Mouse (Mus musculus) gastrocnemius, postnatal 25 days (tissue): Measurements from ENCODE around the gene Sh3d19. TPM values are rescaled to one million over a fixed set of nuclear protein-coding genes. Genes with fewer than 3 reads are reported as not detected.

Experiments
- DNase-seq: peaks from one replicate; pipeline ENCODE4 v3.0.0; 2022
- long read RNA-seq, 2 experiments: library from polyadenylated mRNA; stranded (forward); transcript quantifications; one replicate each; pipeline ENCODE4 v2.0.0; 2021
- total RNA-seq, 2 experiments: library from RNA; stranded (reverse); gene quantifications; 1 replicate in 1 of 2; 2 replicates in 1 of 2; pipeline ENCODE4 v1.2.3; 2021

Gene Sh3d19
- total RNA-seq = 10 to 100 TPM; 20.0 to 20.6 TPM
- long read RNA-seq, experiment 1, partial matches to known transcripts = 0 of 8 reads
- long read RNA-seq, experiment 1, other reads (novel, unspliced or antisense) = 7 of 8 reads
- long read RNA-seq, experiment 2, partial matches to known transcripts = 0 of 3 reads
- long read RNA-seq, experiment 2, other reads (novel, unspliced or antisense) = 3 of 3 reads

DNA sequence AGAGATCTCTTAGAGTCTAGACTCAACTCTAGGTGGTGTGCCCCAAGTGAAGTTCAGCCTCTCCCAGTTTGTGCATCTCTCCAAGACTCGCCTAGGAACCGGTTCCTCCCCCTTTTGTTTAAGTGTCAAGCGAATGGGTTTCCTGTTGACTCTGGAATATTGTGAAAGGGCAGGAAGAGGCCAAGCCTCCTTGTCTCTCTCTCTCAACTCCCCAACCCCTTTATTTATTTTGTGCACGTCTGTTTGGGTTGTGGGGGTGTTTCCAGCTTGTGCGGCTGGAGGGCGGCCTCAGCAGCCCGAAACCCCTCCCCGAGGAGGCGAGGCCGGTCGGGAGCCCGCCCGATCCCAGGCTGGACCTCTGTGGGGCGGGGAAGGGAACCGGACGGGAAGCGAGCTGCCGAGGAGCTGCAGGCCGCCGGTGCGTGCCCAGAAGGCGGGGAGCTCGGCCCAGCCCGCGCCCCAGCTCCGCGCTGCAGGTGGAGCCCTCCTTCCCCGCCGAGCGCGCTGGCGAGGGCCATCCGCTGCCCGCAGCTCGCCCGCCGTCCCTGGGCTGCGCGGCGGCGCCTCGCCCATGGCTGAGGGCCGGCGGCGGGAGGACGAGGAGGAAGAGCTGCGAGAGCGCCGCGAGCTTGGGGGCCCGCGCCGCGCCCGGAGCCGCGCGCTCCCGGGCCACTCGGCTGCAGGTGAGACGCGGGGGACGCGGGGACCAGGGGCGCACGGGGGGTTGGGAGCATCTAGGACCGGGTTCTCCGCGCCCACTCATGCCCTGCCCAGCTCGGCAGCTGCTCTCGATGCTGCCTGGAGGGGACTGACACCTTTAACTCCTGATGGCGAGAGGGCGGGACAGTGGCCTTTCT is at the start of gene Sh3d19:
Sh3d19 (plus strand) TSS at position 368 of the 857 bp plus-strand sequence.
- DNase-seq = peak; percentile 82

DNA sequence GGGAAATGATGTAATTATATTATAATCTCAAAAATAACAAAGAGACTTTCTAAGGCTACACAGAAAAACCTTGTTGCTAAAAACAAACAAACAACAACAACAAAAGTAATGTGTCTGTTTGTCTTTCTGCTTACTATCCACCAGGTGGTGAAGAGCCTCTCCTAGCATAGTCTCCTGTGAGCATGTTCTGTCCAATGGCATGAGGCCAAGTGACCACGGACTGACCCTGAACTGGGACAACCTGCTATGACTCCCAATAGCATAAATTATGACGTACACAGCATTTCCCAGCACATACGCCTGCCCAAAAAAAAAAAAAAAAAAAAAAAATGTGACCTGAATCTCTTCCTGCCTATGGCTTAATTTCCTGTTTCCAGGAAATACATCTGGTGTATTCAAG is 48.6 kb upstream of the Sh3d19 start:
- DNase-seq = no peak

DNA sequence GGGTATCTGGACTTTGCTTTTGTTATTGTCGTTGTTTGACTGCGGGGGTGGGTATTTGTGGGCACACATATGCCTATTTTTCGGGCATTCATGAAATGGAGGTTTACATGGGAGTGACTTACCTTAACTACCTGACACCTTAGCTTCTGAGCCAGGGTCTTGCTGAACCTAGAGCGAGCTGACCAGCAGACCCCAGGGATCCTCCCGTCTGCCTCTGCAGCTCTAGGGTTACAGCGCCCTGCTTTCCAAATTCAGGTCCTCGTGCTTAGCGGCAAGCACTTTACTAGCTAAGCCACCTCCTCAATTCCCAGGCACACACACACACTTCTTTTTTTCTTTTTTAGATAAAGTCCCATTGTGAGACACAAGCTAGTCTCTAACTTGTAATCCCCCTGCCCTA is 47.6 kb upstream of the Sh3d19 start:
- no peak for DNase-seq

DNA sequence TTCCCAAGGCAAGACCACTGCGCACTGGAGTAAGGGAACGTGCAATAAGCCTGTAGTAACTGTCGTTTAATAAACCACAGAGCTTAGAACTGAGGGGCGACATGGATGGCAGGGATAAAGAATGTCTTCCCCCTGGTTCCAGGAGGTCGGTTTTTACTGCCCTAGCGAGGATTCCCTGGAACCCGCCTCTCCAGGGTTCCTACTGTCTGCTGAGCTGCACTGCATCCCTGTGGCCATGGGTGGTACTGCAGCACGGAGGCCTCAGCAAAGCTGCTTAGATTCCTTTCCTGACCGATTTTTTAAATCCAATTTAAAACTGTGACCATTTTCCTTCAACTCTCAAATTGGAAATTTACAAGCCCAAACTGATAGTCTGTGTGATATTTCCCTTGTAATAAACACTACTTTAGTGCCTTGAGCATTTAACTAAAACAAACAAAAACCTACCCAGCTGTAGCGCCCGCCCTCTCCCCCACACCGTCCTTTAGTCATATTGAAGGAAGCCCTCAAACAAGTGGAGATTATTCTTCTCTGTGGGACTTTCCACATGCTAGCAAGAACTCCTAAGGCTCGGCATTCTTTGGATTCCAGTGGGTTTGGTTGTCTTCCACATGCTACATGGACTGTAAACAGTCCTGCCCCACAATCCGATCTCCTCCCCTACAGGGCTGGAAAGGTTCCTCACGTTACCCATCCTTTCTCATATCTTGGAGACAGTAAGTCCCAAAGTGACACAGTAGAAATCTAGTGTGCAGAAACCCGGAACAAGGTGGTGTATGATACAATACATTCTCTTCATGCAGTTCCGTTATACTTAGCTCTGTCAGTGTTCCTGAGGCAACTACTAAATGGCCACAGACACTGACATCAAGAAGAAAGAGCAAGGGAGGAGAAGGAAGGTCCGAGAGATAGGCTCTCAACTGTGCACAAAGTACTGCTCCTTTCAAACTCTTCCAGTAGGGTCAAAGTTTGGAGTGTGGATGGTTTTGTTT is 46.7 kb upstream of the Sh3d19 start:
- peak; percentile 35 for DNase-seq

DNA sequence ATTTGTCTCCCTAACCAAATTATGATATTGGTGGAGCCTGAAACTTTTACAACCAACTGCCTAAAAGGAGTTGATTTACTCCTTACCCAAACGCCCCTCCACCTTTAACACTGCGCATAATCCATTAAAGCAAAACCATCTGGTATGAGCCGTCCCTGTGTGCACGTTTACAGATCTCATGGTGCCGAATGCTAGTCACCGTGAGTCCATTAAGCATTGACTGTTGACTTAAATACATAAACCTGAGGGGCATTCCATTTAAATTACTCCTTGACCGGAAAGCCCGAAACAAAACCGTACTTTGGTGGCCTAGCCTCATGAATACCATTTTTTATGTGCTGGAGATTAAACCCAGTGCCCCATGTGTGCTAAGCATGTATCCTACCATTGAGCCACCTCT is 43.6 kb upstream of the Sh3d19 start:
- no peak for DNase-seq

DNA sequence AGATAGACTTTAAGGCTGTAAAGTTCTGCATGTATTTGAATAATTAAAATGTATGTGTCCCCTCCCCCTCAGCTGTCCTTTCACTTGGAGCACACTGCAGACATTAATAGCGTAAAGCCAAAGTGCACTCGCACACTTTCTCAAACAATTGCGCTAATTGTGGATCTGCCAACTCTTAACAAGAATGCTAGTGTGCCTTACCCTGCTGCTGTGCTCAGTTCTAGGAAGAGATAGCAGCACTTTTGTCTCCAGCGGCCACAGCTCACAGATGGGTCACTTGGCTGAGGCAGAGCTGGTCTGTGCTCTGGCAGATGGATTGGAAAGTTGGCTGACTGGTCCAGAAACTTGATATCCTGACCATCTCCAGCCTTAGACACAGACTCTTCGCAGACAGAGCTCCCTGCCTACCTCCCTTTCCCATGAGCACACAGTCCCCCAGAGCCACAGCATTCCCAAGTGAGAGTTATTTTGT is 42.7 kb upstream of the Sh3d19 start:
- DNase-seq = peak; percentile 76

DNA sequence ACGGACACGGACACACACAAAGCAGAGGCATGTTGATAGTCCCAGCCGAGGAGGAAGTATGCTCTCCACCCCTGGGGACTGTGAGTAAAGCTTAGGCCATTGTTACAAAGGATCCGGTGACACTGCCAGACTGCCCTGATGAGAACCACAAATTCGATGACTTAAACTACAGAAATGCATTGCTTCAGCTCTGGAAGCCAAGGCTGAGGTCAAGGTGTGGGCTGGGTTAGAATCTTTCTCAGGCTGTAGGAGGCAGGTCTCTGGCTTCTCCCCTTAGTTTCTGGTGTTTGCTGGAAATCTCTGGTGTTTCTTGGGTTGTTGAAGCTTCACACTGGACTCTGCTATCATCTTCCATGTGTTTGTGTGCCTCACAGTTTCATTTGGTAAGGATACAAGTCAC is 41.2 kb upstream of the Sh3d19 start:
- no peak for DNase-seq

DNA sequence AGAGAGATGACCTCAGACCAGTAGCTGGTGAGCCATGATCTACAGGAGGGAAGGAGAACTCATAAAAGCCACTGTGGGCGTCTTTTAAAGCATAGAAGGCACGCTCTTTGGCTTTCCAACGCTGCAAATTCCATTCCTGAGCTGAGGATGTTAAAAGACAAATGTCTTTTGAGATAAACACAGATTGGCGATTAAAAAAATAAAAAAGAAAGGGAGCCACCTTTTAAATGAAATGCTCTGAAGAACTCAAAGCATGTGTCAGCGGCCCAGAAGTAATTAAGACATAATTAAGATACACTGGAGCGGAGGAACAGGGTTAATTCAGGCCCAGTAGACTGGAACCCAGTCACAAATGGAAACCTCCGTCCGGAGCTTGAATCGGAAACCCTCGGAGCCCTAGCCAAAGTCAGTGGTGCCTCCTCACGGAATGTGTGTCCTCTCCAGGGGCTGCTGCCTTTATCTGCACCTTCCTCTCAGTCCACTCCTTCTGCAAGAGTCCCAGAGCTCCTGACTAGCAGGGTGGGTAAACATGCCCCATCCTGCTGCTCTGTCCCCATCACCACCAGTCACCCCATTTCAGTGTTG is 40.1 kb upstream of the Sh3d19 start:
- no peak for DNase-seq

DNA sequence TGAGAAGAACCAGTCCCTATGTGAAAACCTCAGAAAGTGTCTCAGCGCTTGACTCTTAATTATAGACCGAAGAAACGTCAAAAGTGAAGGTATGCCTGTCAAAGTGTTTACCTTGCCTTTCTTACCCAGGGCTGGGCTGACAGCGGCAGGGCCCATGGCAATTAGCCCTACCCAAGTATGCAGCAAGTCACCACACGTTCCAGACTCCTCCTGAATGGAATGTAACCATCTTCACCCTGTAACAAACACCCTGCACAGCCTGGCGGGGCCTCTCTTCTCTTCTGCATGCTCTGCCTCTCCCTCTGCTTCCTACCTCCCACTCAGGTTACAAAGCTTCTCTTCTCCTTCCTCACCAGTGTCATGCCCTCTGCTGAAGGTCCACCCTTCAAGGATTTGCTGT is 39.0 kb upstream of the Sh3d19 start:
- no peak for DNase-seq

DNA sequence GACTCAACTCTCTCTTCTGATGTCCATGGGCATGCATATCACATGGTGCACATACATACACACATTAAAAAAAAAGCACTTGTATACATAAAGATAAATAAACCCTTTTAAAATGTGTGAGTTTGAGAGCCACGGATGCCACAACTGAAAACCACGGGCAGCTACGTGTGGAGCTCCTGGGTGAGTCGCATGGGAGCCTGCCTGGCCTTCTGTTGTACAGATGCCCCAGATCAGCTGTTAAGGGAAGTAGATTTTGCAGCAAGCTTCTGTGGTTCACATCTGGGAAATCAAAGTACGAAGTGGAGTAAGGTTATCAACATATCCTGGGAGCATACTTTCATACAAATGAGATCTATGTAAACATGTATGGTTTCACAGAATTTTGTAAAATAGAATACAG is 37.3 kb upstream of the Sh3d19 start:
- no peak for DNase-seq

DNA sequence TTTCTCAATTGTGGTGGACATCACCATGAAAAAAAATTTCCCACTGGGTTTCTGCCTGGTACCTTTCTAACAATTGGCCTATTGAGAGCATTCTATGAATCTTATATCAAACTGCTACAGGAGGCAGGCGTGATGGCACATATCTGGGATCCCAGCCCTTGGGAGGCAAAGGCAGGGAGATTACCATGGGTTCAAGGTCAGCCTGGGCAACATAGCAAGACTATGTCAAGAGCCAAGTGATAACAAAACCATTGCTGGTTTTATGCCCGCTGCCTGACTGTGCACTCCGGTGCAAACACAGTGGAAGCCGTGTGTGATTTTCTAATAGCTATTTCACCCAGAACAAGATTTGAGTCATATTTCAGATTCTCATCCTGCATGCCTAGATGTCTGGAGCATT is 20.0 kb upstream of the Sh3d19 start:
- DNase-seq = no peak

DNA sequence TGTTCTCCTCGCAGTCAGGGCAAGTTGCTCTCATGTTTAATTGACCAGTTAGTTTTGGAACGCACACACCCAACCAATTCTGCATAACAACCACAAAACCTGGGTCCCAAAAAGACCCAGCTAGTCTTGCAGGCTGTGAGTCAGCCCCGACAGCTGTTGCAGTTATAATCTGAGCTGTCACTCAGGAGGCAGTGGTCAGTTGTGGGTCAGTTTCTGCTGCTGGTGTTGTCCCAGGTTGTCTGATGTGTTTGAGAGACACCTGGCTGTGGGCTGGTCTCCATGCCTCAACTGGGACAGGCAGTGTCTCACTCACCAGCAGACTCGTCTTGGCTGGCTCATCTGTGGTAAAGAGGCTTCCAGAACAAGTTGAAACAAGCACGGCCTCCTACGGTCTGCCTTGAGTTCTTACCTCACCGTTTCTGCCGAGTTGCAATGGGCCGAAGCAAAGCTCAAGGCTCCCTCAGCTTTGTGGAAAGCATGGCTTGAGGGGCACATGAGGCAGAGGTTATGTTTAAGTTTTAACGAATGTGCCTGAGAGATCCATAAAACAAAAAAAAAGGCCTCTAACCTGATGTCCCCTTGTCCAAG is 18.1 kb upstream of the Sh3d19 start:
- no peak for DNase-seq

DNA sequence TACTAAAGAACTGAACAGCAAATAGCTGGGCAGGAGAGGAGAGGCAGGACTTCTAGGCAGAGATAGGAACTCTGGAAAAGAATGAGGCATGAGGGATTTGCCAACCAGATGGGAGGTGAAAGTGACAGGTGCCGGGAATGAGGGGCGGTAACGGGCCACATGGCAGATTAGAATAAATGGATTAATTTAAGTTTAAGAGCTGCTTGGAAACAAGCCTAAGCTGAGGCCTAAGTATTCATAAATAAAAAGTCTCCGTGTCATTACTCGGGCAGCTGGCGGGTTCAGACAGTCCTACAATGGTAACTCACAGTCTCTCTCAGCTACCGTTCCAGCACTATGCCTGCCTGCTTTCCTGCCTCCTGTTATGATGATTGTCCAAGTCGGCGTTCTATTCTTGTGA is 15.6 kb upstream of the Sh3d19 start:
- DNase-seq = no peak

DNA sequence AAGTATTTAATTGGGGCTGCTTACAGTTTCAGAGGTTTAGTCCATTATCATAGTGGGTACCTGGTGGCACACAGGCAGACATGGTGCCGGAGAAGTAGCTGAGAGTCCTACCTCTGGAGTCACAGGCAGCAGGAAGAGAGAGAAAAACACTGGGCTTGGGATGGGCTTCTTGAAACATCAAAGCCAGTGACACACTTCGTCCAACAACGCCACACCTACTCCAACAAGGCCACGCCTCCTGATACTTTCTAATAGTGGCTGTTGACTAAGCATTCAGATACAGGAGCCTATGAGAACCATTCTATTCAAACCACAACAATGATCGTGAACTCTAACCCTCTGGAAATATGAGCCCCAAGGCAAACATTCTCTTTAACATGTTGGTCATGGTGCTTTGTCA is 15.2 kb upstream of the Sh3d19 start:
- DNase-seq = no peak

DNA sequence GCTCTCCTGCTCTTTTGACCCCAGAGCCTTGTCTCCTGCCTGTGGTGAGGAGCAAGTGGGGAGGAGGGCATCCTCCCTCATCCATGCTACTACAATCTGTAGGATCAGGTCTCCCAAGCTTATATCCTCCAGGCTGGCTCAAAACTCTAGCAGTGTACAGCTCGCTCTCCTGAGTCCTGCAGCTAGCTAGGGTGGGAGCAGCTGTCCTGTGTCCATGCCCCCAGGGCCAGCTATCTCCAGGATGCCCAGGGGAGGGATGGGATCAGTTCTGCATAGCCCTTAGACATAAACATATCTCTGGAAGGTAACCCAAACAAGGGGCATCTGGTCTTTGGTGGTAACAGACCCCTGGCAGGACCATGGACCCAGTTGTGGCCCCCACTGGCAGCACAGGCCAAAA is 11.2 kb upstream of the Sh3d19 start:
- no peak for DNase-seq

DNA sequence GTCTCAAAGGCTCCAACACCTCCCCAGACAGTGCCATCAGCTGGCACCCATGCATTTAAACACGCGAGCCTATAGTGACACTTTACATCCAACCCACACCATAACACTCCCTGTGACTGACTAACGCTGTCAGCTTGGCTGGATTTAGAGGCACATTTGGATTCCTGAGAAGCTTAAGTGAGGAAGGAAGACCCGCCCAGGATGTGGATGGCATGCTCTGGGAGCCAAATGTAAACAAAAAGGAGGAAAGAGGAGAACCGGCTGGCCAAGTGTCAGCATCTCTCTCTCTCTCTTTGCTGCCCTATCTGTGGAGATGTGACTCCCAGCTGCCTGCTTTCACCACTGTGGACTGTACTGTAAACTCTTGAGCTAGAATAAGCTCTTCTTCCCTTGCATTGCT is 9.8 kb upstream of the Sh3d19 start:
- no peak for DNase-seq

DNA sequence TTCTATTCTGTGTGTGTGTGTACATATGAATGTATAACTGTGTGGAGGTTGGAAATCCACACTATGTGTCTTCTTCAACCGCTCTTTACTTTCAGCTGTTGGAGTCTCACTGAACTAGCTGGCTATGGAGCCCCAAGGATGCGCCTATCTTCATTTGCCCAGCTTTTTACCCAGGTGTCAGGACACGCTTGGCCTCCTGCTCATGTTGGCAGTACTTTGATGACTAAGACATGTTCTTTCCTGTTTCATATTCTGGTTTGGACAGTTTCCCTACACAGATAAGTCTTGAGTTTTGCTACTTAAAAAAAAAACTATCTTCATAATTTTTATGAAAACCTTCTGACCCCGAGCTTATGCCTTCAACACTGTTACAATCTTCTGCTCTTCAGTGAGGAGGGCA is 5.4 kb upstream of the Sh3d19 start:
- DNase-seq = no peak

DNA sequence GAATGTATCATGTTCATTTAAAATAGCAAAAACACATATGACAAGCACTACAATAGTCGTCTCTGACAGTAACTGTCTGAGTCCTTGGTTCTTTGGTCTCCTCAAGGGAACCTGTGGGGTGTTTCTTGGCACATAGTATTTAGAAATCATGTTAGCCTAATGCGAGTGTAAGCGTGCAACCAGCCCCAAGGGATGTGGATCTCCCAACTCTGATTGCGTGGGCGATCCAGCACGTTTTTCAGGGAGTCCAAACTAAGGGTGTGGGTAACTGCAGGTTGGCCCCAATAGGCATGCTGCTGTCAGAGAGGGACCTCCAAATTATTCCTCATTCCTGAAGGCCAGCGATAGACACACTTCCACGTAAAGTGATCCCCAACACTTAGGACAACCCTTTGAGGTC is 1.9 kb upstream of the Sh3d19 start:
- no peak for DNase-seq

DNA sequence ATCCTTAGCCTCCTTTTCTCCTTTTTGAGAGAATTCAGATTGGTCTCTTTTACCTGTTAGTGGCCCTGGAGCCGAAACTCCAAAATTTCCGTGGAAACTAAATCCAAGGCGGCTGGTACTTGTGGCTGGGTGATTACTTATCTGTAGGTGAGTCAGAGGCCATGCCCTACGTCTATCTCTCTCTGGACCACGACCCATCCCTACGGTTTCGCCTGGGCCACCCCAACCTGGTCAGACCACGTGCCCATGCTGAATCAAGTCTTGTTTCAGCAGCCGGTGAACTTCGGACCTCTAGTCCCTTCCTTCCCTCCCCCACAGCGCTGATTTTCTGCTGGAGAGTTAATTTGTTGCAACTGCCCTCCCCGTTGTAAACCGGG is 678 bp downstream of the Sh3d19 start:
- DNase-seq = no peak

DNA sequence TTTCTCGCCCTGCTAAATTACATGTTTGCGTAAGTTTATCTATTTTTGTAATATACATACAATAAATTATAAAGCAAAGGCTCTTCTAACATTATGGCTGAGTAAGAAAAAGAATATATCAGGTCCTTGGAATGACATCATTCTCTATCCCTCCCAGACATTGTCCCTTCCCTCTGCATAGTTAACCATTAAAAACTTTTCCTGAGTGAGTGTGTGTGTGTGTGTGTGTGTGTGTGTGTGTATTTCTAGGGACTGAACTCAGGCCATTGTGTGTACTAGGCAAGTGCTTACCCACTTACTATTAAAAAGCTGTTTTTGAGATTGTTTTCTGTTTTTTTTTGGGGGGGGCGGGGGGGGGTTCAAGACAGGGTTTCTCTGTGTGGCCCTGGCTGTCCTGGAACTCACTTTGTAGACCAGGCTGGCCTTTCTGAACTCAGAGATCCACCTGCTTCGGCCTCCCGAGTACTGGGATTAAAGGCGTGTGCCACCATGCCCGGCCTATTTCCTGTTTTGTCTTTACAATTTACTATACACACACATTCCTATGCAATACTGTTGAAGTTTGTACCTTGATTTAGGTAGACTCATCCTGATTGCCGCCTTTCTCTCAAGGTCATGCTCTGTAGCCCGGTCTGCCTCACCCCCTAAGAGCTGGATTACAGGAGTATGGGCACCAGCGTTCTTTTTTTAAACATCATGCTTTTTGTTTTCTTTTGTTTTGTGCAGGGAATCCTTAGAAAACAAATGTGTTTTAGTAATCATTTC is 2.6 kb downstream of the Sh3d19 start:
- no peak for DNase-seq

DNA sequence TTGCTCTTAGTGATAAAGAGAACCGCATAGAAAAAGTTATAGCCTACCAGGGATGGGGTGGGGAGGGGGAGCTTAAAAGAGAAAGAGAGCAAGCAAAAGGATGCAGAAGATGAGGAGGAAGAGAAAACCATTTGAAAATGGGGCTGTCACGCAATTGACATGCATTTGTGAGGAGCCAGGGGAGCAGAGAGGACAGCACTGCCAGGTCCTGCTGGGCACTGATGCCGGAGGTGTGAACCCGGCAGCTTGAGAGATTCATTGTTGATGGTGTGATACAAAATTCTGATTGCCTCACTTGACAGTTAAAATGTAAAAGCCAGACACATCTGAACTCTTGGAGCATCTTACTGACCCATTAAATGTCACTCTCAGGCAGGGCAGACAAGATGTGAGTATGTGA is 3.5 kb downstream of the Sh3d19 start:
- no peak for DNase-seq
